Mouse (Mus musculus): Measurements from ENCODE around the gene Frem1. TPM values are rescaled to one million over a fixed set of nuclear protein-coding genes. Genes with fewer than 3 reads are reported as not detected.

Gene Frem1
- total RNA-seq, 2 experiments from 2014 or later, result 2.0 to 2.5 TPM

GRCm38 (mm10) chr4:82945572-82946275 is 106.4 kb downstream of the Frem1 start:
- peak in 1 of 2 experiments; percentile 21 for DNase-seq (ENCODE audit: low spot score in 2 of 2)
- intact Hi-C loops (cut with DNase I), result loop anchor here (5.0 kb wide), 1 partner anchor 232 kb away; no protein-coding TSS in a partner anchor

DNA sequence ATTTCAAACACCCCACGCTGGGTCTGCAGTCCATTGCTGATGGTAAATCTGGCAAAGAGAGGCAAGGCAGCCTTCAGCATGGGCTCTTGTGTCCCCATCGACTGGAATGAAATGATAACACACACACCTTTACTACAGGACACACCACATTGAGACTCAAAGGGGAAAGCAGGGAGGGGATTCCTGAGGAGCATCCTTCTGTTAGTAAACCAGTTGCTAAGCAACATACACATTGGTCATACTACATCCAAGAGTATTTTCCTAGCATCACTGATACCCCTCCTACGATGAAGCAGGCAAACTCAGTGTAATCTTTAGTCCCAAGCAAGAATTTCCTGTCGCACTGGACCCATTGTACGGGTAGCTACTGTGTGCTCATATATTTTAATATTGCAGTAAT is 111.5 kb downstream of the Frem1 start:
- no peak for DNase-seq (ENCODE audit: low spot score in 2 of 2)
- intact Hi-C loops (cut with DNase I), result no loop called here

GRCm38 (mm10) chr4:82940248-82940647 is 111.9 kb downstream of the Frem1 start:
- intact Hi-C loops (cut with DNase I), result no loop called here
- DNase-seq (ENCODE audit: low spot score in 2 of 2), result no peak

- intact Hi-C loops (cut with DNase I), result loop anchor here (2.0 to 5.0 kb wide), 5 partner anchors 82 to 1757 kb away; no protein-coding TSS in a partner anchor
- DNase-seq (ENCODE audit: low spot score in 2 of 2), result peak in 1 of 2 experiments; percentile 57
Observed at GRCm38 (mm10) chr4:82934308-82934707, 117.8 kb downstream of the Frem1 start.

- DNase-seq (ENCODE audit: low spot score in 2 of 2), result peak; percentile 84 to 90
- intact Hi-C loops (cut with DNase I), result loop anchor here (1.0 to 5.0 kb wide), 6 partner anchors 81 to 1756 kb away; no protein-coding TSS in a partner anchor
Observed at GRCm38 (mm10) chr4:82933698-82934210, 118.4 kb downstream of the Frem1 start.

DNA sequence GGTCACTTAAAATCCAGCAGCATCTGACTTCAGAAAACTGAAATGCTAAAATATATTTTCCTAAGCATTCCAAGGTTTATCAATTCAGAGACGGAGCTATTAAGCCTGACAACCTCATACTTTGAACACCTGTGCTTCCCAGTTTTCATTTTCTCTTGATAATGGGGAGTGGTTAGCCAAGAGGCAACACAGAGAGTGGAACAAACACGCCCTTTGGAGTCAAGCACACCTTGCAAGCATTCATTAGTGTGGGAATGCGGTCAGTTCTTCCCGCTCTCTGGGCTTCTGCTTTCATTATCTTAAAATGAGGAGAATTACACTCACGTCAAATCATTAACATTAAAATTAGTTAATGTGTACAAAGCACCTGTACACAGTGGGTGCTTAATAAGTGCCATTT is 122.1 kb downstream of the Frem1 start:
- DNase-seq (ENCODE audit: low spot score in 2 of 2), result no peak
- intact Hi-C loops (cut with DNase I), result loop anchor here (5.0 kb wide), 4 partner anchors 78 to 1753 kb away; no protein-coding TSS in a partner anchor

GRCm38 (mm10) chr4:82921962-82922361 is 130.2 kb downstream of the Frem1 start:
- intact Hi-C loops (cut with DNase I), result no loop called here
- DNase-seq (ENCODE audit: low spot score in 2 of 2), result no peak

DNA sequence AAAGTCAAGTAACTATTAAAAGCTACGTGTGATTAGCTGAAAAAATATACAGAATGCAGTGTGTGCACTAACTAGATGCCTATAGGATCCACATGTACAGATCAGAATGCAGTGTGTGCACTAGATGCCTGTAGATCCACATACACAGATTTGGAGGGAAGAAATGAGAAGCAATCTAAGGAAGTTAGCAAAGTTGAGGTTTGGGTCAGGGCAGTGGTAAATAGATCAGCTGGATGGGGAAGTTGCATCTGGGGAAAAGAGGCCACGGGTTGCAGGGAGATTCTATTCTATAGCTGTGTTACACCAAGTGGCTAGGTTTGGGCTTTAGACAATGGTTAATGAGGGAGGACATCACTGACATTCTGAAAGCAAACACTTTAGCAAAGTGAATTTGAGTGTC is 133.5 kb downstream of the Frem1 start:
- DNase-seq (ENCODE audit: low spot score in 2 of 2), result no peak
- intact Hi-C loops (cut with DNase I), result no loop called here

DNA sequence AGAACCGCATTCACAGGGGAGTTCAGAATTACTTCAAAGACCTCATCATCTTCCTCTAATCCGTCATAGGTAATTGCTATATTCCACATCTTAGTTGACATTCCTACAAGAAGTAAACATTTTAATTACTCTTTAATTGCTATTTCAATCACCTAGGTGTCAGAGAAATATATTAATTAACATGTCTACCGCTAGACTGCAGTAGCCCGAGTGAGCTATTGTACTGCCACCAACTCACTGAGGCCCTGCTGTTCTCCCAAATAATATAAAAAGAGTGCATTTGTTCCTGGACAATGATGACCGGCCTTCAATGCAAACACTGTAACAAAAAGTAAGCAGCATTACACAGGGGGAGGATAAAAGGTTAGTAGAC is 135.5 kb downstream of the Frem1 start:
- DNase-seq (ENCODE audit: low spot score in 2 of 2), result no peak
- intact Hi-C loops (cut with DNase I), result no loop called here

- peak in 1 of 2 experiments; percentile 9 for DNase-seq (ENCODE audit: low spot score in 2 of 2)
- intact Hi-C loops (cut with DNase I), result no loop called here
Observed at GRCm38 (mm10) chr4:82916003-82916677, 136.0 kb downstream of the Frem1 start.

- DNase-seq (ENCODE audit: low spot score in 2 of 2), result no peak
- intact Hi-C loops (cut with DNase I), result no loop called here
Observed at GRCm38 (mm10) chr4:82915576-82915975, 136.6 kb downstream of the Frem1 start.

DNA sequence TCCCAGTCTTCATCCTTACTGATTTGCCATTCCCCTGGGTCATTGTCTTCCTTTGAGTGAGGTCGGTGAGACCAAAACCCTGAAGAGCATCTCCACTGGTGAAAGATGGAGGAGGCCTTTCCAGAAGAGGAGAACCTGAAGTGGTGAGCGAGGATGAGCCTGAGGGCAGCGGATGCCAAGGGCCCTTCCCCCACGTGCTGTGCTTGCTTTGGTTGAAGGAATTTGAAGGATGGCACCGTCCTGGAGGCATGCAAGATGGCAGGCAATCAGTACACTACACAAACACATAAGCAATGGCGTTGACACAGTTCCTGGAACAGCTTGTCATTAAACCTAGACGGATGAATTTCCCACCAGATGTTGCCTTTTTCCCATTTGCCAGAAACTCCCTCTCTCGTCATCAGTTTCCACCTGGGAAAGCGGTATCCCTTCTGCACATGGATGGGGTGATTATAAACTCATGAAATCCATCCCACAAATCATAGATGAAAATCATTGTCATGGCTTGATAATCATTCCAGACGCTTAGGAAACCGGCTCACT is 137.5 kb downstream of the Frem1 start:
- intact Hi-C loops (cut with DNase I), result no loop called here
- DNase-seq (ENCODE audit: low spot score in 2 of 2), result no peak

DNA sequence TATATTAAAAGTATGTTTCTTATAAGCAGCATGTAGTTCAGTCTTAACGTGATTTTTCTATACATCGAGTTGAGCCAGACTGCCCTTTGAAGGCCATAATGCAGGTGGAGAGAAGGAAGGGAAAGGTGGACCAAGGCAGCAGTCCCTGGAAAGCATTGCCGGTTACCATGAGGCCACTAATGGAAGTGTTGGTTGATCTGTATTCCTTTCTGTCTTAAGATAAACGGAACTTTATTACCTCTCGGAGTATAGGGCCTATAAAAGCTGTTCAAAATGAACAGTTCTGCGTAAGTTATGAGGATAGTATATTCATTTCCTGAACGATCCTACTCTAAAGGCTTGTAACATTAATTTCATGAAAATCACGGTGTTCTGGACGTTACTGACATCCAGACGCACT is 156.9 kb downstream of the Frem1 start:
- intact Hi-C loops (cut with DNase I), result no loop called here

GRCm38 (mm10) chr4:82892247-82892646 is 159.9 kb downstream of the Frem1 start:
- peak in 1 of 2 experiments; percentile 70 for DNase-seq (ENCODE audit: low spot score in 2 of 2)
- intact Hi-C loops (cut with DNase I), result no loop called here

More for the DNA sequence above, 156.9 kb downstream of the Frem1 start:
- no peak for DNase-seq (ENCODE audit: low spot score in 2 of 2)

DNA sequence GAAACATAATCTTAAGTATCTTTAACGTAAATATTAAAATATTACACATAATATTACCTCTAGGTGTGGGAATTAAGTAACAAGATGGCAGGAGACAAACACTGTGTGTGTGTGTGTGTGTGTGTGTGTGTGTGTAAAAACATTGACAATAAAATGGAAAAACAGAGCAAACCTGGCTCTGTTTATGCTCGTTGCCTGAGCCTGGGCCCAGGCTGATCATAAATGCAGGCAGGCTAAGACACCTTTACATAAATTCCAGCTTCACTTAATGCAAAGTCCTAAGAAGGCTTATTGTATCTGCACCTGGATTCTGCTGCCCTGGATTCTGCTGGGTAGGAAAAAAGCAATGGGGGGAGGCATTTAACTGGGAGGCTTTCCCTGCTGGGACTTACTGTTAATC is 160.6 kb downstream of the Frem1 start:
- DNase-seq (ENCODE audit: low spot score in 2 of 2), result no peak
- intact Hi-C loops (cut with DNase I), result no loop called here

GRCm38 (mm10) chr4:82891049-82891448 is 161.1 kb downstream of the Frem1 start:
- intact Hi-C loops (cut with DNase I), result no loop called here
- peak in 1 of 2 experiments; percentile 15 for DNase-seq (ENCODE audit: low spot score in 2 of 2)

GRCm38 (mm10) chr4:82890585-82890984 is 161.6 kb downstream of the Frem1 start:
- DNase-seq (ENCODE audit: low spot score in 2 of 2), result no peak
- intact Hi-C loops (cut with DNase I), result no loop called here

GRCm38 (mm10) chr4:82886148-82886547 is 166.0 kb downstream of the Frem1 start:
- DNase-seq (ENCODE audit: low spot score in 2 of 2), result no peak
- intact Hi-C loops (cut with DNase I), result no loop called here

DNA sequence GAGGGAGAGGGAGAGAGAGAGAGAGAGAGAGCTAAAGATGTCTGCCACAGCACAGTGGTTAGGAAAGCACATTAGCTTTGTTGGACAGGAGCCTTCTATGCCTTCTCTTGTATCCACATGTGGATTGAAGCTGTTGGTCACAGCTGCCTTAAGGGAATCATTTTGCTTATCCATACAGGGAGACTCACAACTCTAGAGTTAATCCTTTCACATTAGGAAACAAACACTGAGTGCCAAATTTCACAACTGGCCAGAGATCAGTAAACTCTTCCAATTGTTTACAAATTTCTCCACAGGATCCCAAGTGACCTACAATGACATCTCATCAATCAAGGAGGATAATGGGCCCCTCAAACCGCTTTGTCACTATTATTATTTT is 166.6 kb downstream of the Frem1 start:
- intact Hi-C loops (cut with DNase I), result no loop called here
- no peak for DNase-seq (ENCODE audit: low spot score in 2 of 2)

All from left cerebral cortex, postnatal 25 days (tissue).